Mouse (Mus musculus) lung, embryonic 15.5 days (tissue): Measurements from ENCODE around the gene Nif3l1. TPM values are rescaled to one million over a fixed set of nuclear protein-coding genes. Genes with fewer than 3 reads are reported as not detected.
A peak's percentile ranks its signal among the peaks of the same experiment; 100 is the strongest.

Source experiments
- ATAC-seq: fragments of 200-750 bp; cut with Nextera tagmentation; 2 replicates; pipeline ENCODE4 v1.8.0; 2017; ENCODE audit warnings: moderate number of reproducible peaks, borderline replicate concordance; ENCODE audit not compliant: low FRiP score, low TSS enrichment; ENCODE audit errors: extremely low read depth
- H3K27ac ChIP-seq: fragments of 300-500 bp; sonication (generic); 2 replicates; pipeline ENCODE4 v1.5.1; 2015; ENCODE audit warnings: moderate library complexity, mild to moderate bottlenecking, inconsistent platforms
- H3K27me3 ChIP-seq: fragments of 300-500 bp; sonication (generic); 2 replicates; pipeline ENCODE4 v1.6.1; 2015; ENCODE audit warnings: inconsistent platforms
- H3K36me3 ChIP-seq: fragments of 300-500 bp; sonication (generic); 2 replicates; pipeline ENCODE4 v1.6.1; 2015; ENCODE audit warnings: inconsistent platforms
- H3K4me1 ChIP-seq: fragments of 300-500 bp; sonication (generic); 2 replicates; pipeline ENCODE4 v1.6.1; 2015; ENCODE audit warnings: inconsistent platforms
- H3K4me2 ChIP-seq: fragments of 300-500 bp; sonication (generic); 2 replicates; pipeline ENCODE4 v1.6.1; 2015; ENCODE audit warnings: inconsistent platforms, mild to moderate bottlenecking, moderate library complexity
- H3K4me3 ChIP-seq: fragments of 300-500 bp; sonication (generic); 2 replicates; pipeline ENCODE4 v1.5.1; 2015; ENCODE audit warnings: mild to moderate bottlenecking, inconsistent platforms
- H3K9ac ChIP-seq: fragments of 300-500 bp; sonication (generic); 2 replicates; pipeline ENCODE4 v1.6.1; 2015; ENCODE audit warnings: inconsistent platforms
- H3K9me3 ChIP-seq: fragments of 300-500 bp; sonication (generic); 2 replicates; pipeline ENCODE4 v1.6.1; 2016; ENCODE audit warnings: inconsistent platforms
- WGBS: fragments of 180-500 bp; shearing (Covaris S2); methylation state at CpG from one replicate; pipeline ENCODE4 v1.1.7; 2015; 5-methylcytosine and 5-hydroxymethylcytosine counted together
- polyA plus RNA-seq: library from polyadenylated mRNA; unstranded; fragments of >200 nt; fragmentation: Nextera tagmentation; extraction: Ambion mirVana; gene quantifications from 2 replicates; pipeline ENCODE4 v1.2.1, GENCODE M21; 2015

Gene Nif3l1
- polyA plus RNA-seq, 1 experiment from 2014 or later = 40.4 TPM

- no peak for ATAC-seq
- no peak overlapping the region for H3K4me3 ChIP-seq
- no peak overlapping the region for H3K9ac ChIP-seq
- H3K27ac ChIP-seq = no peak overlapping the region
- H3K9me3 ChIP-seq = no peaks in the 10 kb centered on the region
- WGBS = 86% methylated on average over 2 of the region's 2 CpGs
- H3K4me1 ChIP-seq = peaks cover 5% of the 10 kb centered on the region
- peaks cover 87% of the 10 kb centered on the region for H3K36me3 ChIP-seq
- no peak overlapping the region for H3K4me2 ChIP-seq
- no peaks in the 10 kb centered on the region for H3K27me3 ChIP-seq
Observed at GRCm38 (mm10) chr1:58416048-58416447, 28.9 kb upstream of the Nif3l1 start.

- no peak overlapping the region for H3K27ac ChIP-seq
- 74% methylated on average over 10 of the region's 10 CpGs for WGBS
- H3K4me3 ChIP-seq = no peak overlapping the region
- no peaks in the 10 kb centered on the region for H3K27me3 ChIP-seq
- ATAC-seq = no peak
- H3K4me1 ChIP-seq = peaks cover 20% of the 10 kb centered on the region
- no peak overlapping the region for H3K9ac ChIP-seq
- no peaks in the 10 kb centered on the region for H3K9me3 ChIP-seq
- peaks cover 60% of the 10 kb centered on the region for H3K36me3 ChIP-seq
- no peak overlapping the region for H3K4me2 ChIP-seq
Observed at GRCm38 (mm10) chr1:58420032-58420431, 24.9 kb upstream of the Nif3l1 start.

GRCm38 (mm10) chr1:58420961-58421360 is 24.0 kb upstream of the Nif3l1 start:
- H3K9ac ChIP-seq = no peak overlapping the region
- no peaks in the 10 kb centered on the region for H3K9me3 ChIP-seq
- peaks cover 51% of the 10 kb centered on the region for H3K36me3 ChIP-seq
- peaks cover 20% of the 10 kb centered on the region for H3K4me1 ChIP-seq
- H3K4me3 ChIP-seq = peak overlapping the region; percentile 86; the same call in 1 of the 2 replicates
- H3K27ac ChIP-seq = no peak overlapping the region
- ATAC-seq = no peak
- H3K4me2 ChIP-seq = peak overlapping the region; percentile 79
- WGBS = 38% methylated on average over 7 of the region's 7 CpGs
- H3K27me3 ChIP-seq = no peaks in the 10 kb centered on the region

GRCm38 (mm10) chr1:58422879-58423278 is 22.1 kb upstream of the Nif3l1 start:
- peak overlapping the region; percentile 97 for H3K9ac ChIP-seq
- no peaks in the 10 kb centered on the region for H3K9me3 ChIP-seq
- peak overlapping the region; percentile 86 for H3K4me3 ChIP-seq
- ATAC-seq = peak; percentile 62; the same call in 1 of the 2 replicates
- peak overlapping the region; percentile 98; the same call in 1 of the 2 replicates for H3K27ac ChIP-seq
- peaks cover 34% of the 10 kb centered on the region for H3K36me3 ChIP-seq
- 3% methylated on average over 13 of the region's 13 CpGs for WGBS
- H3K4me2 ChIP-seq = peak overlapping the region; percentile 79
- H3K27me3 ChIP-seq = no peaks in the 10 kb centered on the region
- H3K4me1 ChIP-seq = peaks cover 20% of the 10 kb centered on the region

GRCm38 (mm10) chr1:58423371-58424248 is 21.3 kb upstream of the Nif3l1 start, which contains the start of gene Clk1:
Clk1 (minus strand) TSS chr1:58424066.
- H3K4me1 ChIP-seq = peaks cover 20% of the 10 kb centered on the region
- H3K27ac ChIP-seq = peak within 1 kb of the TSS; percentile 98
- no peaks in the 10 kb centered on the region for H3K9me3 ChIP-seq
- H3K4me2 ChIP-seq = peak within 1 kb of the TSS; percentile 79
- H3K27me3 ChIP-seq = no peaks in the 10 kb centered on the region
- WGBS = under 1% methylated on average over 79 of the region's 79 CpGs
- peak within 1 kb of the TSS; percentile 86 for H3K4me3 ChIP-seq
- H3K9ac ChIP-seq = peak within 1 kb of the TSS; percentile 97
- peaks cover 26% of the 10 kb centered on the region for H3K36me3 ChIP-seq
- peak; percentile 95 for ATAC-seq

GRCm38 (mm10) chr1:58424551-58424950 is 20.4 kb upstream of the Nif3l1 start:
- Histone ChIP-seq H3K4me2 (no peak overlapping the region), H3K27me3 (no peaks in the 10 kb centered on the region), H3K9ac (no peak overlapping the region), H3K9me3 (no peaks in the 10 kb centered on the region), H3K4me3 (no peak overlapping the region), H3K4me1 (peaks cover 20% of the 10 kb centered on the region), H3K27ac (no peak overlapping the region), H3K36me3 (peaks cover 18% of the 10 kb centered on the region)
- no peak for ATAC-seq
- 86% methylated on average over 3 of the region's 3 CpGs for WGBS

GRCm38 (mm10) chr1:58444691-58445090 is 260 bp upstream of the Nif3l1 start:
- Histone ChIP-seq H3K9me3 (no peaks in the 10 kb centered on the region), H3K36me3 (peaks cover 26% of the 10 kb centered on the region), H3K4me1 (peaks cover 20% of the 10 kb centered on the region), H3K9ac (peak overlapping the region; percentile 82), H3K27ac (peak overlapping the region; percentile 97), H3K4me2 (peak overlapping the region; percentile 69), H3K4me3 (peak overlapping the region; percentile 80), H3K27me3 (no peaks in the 10 kb centered on the region)
- WGBS = 8% methylated on average over 10 of the region's 10 CpGs
- ATAC-seq = no peak

- Histone ChIP-seq H3K4me2 (peak overlapping the region; percentile 69), H3K27ac (peak overlapping the region; percentile 97), H3K9ac (peak overlapping the region; percentile 82), H3K9me3 (no peaks in the 10 kb centered on the region), H3K27me3 (no peaks in the 10 kb centered on the region), H3K36me3 (peaks cover 21% of the 10 kb centered on the region), H3K4me1 (peaks cover 20% of the 10 kb centered on the region), H3K4me3 (peak overlapping the region; percentile 80)
- no peak for ATAC-seq
- 5% methylated on average over 11 of the region's 11 CpGs for WGBS
Observed at GRCm38 (mm10) chr1:58445861-58446260, 910 bp downstream of the Nif3l1 start.

GRCm38 (mm10) chr1:58447766-58448165 is 2.8 kb downstream of the Nif3l1 start:
- no peak for ATAC-seq
- Histone ChIP-seq H3K27me3 (no peaks in the 10 kb centered on the region), H3K27ac (no peak overlapping the region), H3K9ac (no peak overlapping the region), H3K36me3 (peaks cover 25% of the 10 kb centered on the region), H3K4me1 (peaks cover 20% of the 10 kb centered on the region), H3K4me3 (no peak overlapping the region), H3K4me2 (no peak overlapping the region), H3K9me3 (no peaks in the 10 kb centered on the region)
- 86% methylated on average over 7 of the region's 7 CpGs for WGBS

- 75% methylated on average over 7 of the region's 7 CpGs for WGBS
- no peak overlapping the region for H3K4me3 ChIP-seq
- H3K27ac ChIP-seq = no peak overlapping the region
- peaks cover 31% of the 10 kb centered on the region for H3K36me3 ChIP-seq
- no peak overlapping the region for H3K4me2 ChIP-seq
- no peak overlapping the region for H3K9ac ChIP-seq
- H3K9me3 ChIP-seq = no peaks in the 10 kb centered on the region
- H3K4me1 ChIP-seq = peaks cover 20% of the 10 kb centered on the region
- no peaks in the 10 kb centered on the region for H3K27me3 ChIP-seq
- ATAC-seq = no peak
Observed at GRCm38 (mm10) chr1:58448396-58448795, 3.4 kb downstream of the Nif3l1 start.

GRCm38 (mm10) chr1:58454316-58454715 is 9.4 kb downstream of the Nif3l1 start:
- Histone ChIP-seq H3K36me3 (peaks cover 77% of the 10 kb centered on the region), H3K4me2 (no peak overlapping the region), H3K9me3 (no peaks in the 10 kb centered on the region), H3K27me3 (no peaks in the 10 kb centered on the region), H3K4me3 (no peak overlapping the region), H3K27ac (no peak overlapping the region), H3K4me1 (no peaks in the 10 kb centered on the region), H3K9ac (no peak overlapping the region)
- WGBS = 86% methylated on average over 6 of the region's 6 CpGs
- no peak for ATAC-seq

- WGBS = 86% methylated on average over 5 of the region's 5 CpGs
- H3K9ac ChIP-seq = no peak overlapping the region
- no peaks in the 10 kb centered on the region for H3K4me1 ChIP-seq
- H3K9me3 ChIP-seq = no peaks in the 10 kb centered on the region
- no peak overlapping the region for H3K4me2 ChIP-seq
- H3K27ac ChIP-seq = no peak overlapping the region
- ATAC-seq = no peak
- peaks cover 86% of the 10 kb centered on the region for H3K36me3 ChIP-seq
- no peaks in the 10 kb centered on the region for H3K27me3 ChIP-seq
- H3K4me3 ChIP-seq = no peak overlapping the region
Observed at GRCm38 (mm10) chr1:58458175-58458574, 13.2 kb downstream of the Nif3l1 start.
